ENCODE assay signal across 8 mouse cellular contexts in the genomic region with DNA sequence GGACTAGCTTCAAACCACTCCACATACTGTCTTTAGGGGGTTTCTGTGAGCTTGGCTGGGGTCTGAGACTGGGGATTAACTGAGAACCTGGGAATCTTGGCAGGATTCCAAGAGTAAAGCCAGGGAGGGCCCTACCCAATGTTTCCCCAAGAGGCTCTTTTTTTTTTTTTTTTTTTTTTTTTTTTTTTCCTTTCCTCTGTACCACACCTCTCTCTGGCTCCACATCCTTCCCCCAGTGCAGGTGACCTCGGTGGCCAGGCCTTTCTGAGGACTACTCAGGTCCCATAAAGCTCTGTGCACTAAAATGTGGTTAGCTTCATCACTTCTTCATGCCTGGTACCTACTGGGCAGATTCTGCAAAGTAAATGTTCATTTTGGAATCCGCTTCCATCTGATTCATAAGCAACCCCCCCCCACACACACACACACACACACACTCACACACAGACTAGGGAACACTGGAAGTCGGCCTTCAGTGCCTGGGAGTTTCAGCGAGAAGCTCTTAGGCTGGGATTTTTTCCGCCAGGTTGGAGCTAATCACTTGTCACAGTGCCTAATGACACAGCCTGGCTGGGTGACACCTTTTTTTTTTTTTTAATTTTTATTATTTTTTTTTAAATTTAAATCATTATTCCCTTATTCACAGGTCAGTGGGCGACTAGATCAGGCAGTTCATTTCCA. TPM values are rescaled to one million over a fixed set of nuclear protein-coding genes. Genes with fewer than 3 reads are reported as not detected.
DNase-seq lines count a peak whose midpoint lies in the region; ATAC-seq lines count a peak whose summit lies in the region.

No protein-coding gene starts in this region.

- no peaks in the 10 kb centered on the region for H3K36me3 ChIP-seq in forebrain, embryonic 11.5 days (ENCODE audit: control insufficient read depth, insufficient read depth, low read length)
- H3K36me3 ChIP-seq in limb, embryonic 13.5 days, result no peaks in the 10 kb centered on the region

- no peaks in the 10 kb centered on the region for H3K9me3 ChIP-seq in forebrain, embryonic 11.5 days (ENCODE audit: control insufficient read depth, low read length)
- H3K9me3 ChIP-seq in limb, embryonic 13.5 days, result no peaks in the 10 kb centered on the region

- H3K4me3 ChIP-seq in forebrain, embryonic 11.5 days (ENCODE audit: low read depth, low read length), result peak overlapping the region; percentile 52
- H3K4me3 ChIP-seq in limb, embryonic 13.5 days, result peak overlapping the region; percentile 62

- peaks cover 2% of the 10 kb centered on the region; the same call in 1 of the 2 replicates for H3K4me1 ChIP-seq in forebrain, embryonic 11.5 days (replicated peaks; ENCODE audit: control insufficient read depth, insufficient read depth, low read length)
- peaks cover 26% of the 10 kb centered on the region for H3K4me1 ChIP-seq in limb, embryonic 13.5 days

- under 1% methylated on average over 6 of the region's 6 CpGs for WGBS in forebrain, embryonic 11.5 days
- 3% methylated on average over 6 of the region's 6 CpGs for WGBS in limb, embryonic 13.5 days

- peak overlapping the region; percentile 85 for H3K4me2 ChIP-seq in forebrain, embryonic 11.5 days (ENCODE audit: low read depth, low read length, severe bottlenecking)
- H3K4me2 ChIP-seq in limb, embryonic 13.5 days (replicated peaks), result peak overlapping the region; percentile 82

- H3K9ac ChIP-seq in forebrain, embryonic 11.5 days (ENCODE audit: low read length), result peak overlapping the region; percentile 65
- H3K9ac ChIP-seq in limb, embryonic 13.5 days, result peak overlapping the region; percentile 70; the same call in 1 of the 2 replicates

- H3K27me3 ChIP-seq in forebrain, embryonic 11.5 days (ENCODE audit: control insufficient read depth, insufficient read depth, low read length), result peaks cover 25% of the 10 kb centered on the region
- peaks cover 49% of the 10 kb centered on the region for H3K27me3 ChIP-seq in limb, embryonic 13.5 days

- no peak overlapping the region for H3K27ac ChIP-seq in forebrain, embryonic 11.5 days (ENCODE audit: low read depth, low read length)
- H3K27ac ChIP-seq in limb, embryonic 13.5 days, result no peak overlapping the region

- peak; percentile 73 for ATAC-seq in forebrain, embryonic 11.5 days (replicated peaks; ENCODE audit: low FRiP score)
- peak; percentile 20; the same call in 1 of the 2 replicates for ATAC-seq in limb, embryonic 13.5 days (ENCODE audit: low FRiP score, low read depth)

- DNase-seq in left cerebral cortex, adult 18-20 months (ENCODE audit: low spot score in 2 of 2), result peak; percentile 7 to 21
- no peak for DNase-seq in left cerebral cortex, adult 11 months (ENCODE audit: low spot score)
- DNase-seq in forebrain, embryonic 11.5 days (ENCODE audit: low spot score), result peak; percentile 60
- DNase-seq in right cerebral cortex, adult 2 months (ENCODE audit: low spot score in 2 of 2), result peak; percentile 26 to 39
- DNase-seq in urinary bladder, postnatal 25 days (ENCODE audit: low spot score), result no peak
- DNase-seq in kidney, postnatal 14 days, result no peak
- DNase-seq in heart, adult 18-20 months, result no peak

RNA-seq across cellular contexts. Expression of a gene that starts 0.7 kb away (rescaled TPM):
- total RNA-seq in left cerebral cortex, adult 18-20 months (2021), result 100 to 1,000 TPM in 1 of 2 experiments, 10 to 100 TPM in 1; 99.9 to 110 TPM
- polyA plus RNA-seq in forebrain, embryonic 11.5 days (2014; fragmentation: Nextera tagmentation; extraction: Ambion mirVana), result 4.0 and 4.3 TPM in 2 replicates
- polyA plus RNA-seq in limb, embryonic 13.5 days (2015; fragmentation: Nextera tagmentation; extraction: Ambion mirVana), result 3.7 and 3.8 TPM in 2 replicates
- total RNA-seq in heart, adult 18-20 months (2021), result not detected

Comparison
In these comparisons a context has a peak if more than half of its experiments do, and no peak if none do; other contexts are left out.
1. DNase-seq: peak in left cerebral cortex, adult 18-20 months (2 of 2), forebrain, embryonic 11.5 days (single experiment) and right cerebral cortex, adult 2 months (2 of 2); none in left cerebral cortex, adult 11 months (single experiment), urinary bladder, postnatal 25 days (single experiment), kidney, postnatal 14 days (single experiment) and heart, adult 18-20 months (0 of 2).
2. RNA of a gene that starts 0.7 kb away (total RNA-seq): 99.9 to 110 TPM in left cerebral cortex, adult 18-20 months; not detected in heart, adult 18-20 months; every median in the first group is over 10 times any median in the second.